Mouse (Mus musculus) left cerebral cortex, postnatal 14 days (tissue): ENCODE measurements around the gene Slc25a40. TPM values are rescaled to one million over a fixed set of nuclear protein-coding genes. Genes with fewer than 3 reads are reported as not detected.

Source experiments
- DNase-seq, 2 experiments: peaks; one replicate each; pipeline ENCODE4 v3.0.0; 2021 to 2022; ENCODE audit warnings: low spot score in 2 of 2, mixed read lengths in 1 of 2
- intact Hi-C: fragments of 180-260 bp; cut with DNase I; formaldehyde crosslinking; loops from one replicate; pipeline ENCODE4 v1.15.1; 2025
- long read RNA-seq, 2 experiments: library from polyadenylated mRNA; stranded (forward); transcript quantifications; one replicate each; pipeline ENCODE4 v2.0.0; 2021
- total RNA-seq, 2 experiments: library from RNA; stranded (reverse); gene quantifications; 2 replicates each; pipeline ENCODE4 v1.2.3; 2021

The Slc25a40 gene
- 1 to 10 TPM; 8.6 to 8.9 TPM for total RNA-seq
- long read RNA-seq, experiment 1, transcript Slc25a40-201 (12 exons, 2,784 nt), result major isoform, 6 of 16 reads
- long read RNA-seq, experiment 1, partial matches to known transcripts, result 1 of 16 reads
- long read RNA-seq, experiment 1, other reads (novel, unspliced or antisense), result 7 of 16 reads
- long read RNA-seq, experiment 2, partial matches to known transcripts, result 0 of 9 reads
- long read RNA-seq, experiment 2, other reads (novel, unspliced or antisense), result 3 of 9 reads

DNA sequence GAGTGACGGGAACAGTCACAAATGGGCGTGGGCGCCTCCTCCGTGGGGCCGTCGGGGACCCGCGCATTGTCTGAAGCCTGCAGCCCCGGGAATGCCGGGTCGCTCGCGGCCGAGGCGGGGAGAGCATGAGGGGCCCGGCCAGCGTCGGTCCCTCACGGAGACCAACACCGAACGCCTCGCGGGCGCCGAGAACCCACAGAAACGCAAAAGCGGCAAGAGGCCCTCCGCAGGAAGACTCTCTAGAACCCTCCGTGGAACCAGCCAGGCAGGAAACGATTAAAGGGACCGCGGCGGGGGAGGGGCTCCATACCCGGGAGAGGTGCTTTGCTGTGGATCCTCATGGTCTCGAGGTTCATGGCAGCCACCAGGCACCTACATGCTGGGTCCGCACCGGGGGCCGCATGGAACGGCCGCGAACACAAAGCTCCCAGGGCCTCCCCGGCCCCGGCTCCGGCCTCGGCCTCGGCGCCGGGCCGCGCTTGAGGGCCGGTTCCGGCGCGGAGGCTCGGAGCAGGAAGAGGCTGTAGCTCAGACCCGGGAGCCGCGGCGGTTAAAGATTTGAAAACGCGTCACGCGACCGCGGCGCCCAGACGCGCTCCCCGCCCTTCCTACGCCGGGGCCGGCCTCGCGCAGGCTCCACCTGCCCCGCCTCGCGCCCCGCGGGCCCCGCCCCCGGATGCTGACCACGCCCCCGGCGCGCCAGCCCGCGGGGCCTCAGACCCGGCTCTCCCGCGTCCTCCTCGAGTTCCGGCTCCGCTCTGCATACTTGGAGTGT lies at the start of gene Slc25a40, which contains the start of gene Dbf4:
Gene Slc25a40, plus strand, starts transcription at position 694 of the 775 bp plus-strand sequence.
Gene Dbf4, minus strand, starts transcription at position 560 of the 775 bp plus-strand sequence.
- intact Hi-C loops, result no loop called here
- peak; percentile 85 to 91 for DNase-seq

- no peak for DNase-seq
- intact Hi-C loops, result no loop called here
Measured at GRCm38 (mm10) chr5:8373415-8373814, 49.2 kb upstream of the Slc25a40 start.

GRCm38 (mm10) chr5:8374297-8374906 lies 48.2 kb upstream of the Slc25a40 start:
- DNase-seq, result no peak
- intact Hi-C loops, result no loop called here

DNA sequence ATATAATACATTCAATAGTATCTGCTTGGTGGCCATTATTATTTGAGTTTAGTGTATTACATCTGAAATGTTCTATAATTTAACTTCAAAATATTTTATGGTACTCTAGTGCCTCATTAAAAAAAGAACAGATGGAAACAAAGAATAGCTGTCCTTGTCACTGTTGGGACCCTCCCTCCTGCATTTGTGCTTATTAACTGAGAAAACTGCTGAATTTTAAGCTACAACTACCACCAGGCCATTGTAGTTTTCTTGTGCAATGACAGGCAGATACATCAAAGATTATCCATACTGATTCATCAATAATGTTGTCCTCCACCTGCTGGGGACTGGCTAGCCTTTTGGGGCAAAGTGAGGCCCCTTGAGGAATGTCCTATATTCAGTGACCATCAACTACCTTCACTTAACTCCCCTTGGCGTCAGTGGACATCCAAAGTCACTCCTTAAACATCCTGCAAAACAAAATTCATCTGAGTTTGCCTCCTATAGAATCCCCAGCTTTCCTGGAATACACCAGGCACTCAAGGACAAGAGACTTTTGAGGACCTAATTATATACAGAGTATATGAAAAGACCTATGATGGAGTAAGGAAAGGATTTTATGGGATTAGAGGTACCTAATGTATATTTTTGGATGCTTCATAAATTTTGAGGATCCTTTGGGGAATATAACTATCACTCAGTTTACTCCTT lies 28.6 kb upstream of the Slc25a40 start:
- intact Hi-C loops, result no loop called here
- DNase-seq, result no peak

GRCm38 (mm10) chr5:8397587-8398249 lies 24.9 kb upstream of the Slc25a40 start:
- peak in 1 of 2 experiments; percentile 8 for DNase-seq
- intact Hi-C loops, result no loop called here

DNA sequence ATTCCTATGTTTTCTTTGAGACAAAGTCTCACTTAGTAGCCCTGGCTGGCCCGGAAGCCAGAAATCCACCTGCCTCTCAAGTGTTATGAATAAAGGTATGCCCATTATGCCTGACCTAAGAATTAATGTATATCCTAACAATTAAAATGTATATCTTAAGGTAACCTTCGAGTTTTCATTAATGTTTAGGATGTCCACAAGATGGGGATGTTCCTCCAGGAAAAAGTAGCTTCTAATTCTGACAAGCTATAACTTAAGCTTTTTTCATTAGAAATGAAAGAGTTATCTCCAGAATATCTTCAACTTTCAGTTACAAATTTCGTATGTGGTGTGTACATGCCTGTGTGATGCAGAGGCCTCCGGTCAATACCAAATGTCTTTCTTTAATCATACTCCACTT lies 13.9 kb upstream of the Slc25a40 start:
- intact Hi-C loops, result no loop called here
- no peak for DNase-seq

DNA sequence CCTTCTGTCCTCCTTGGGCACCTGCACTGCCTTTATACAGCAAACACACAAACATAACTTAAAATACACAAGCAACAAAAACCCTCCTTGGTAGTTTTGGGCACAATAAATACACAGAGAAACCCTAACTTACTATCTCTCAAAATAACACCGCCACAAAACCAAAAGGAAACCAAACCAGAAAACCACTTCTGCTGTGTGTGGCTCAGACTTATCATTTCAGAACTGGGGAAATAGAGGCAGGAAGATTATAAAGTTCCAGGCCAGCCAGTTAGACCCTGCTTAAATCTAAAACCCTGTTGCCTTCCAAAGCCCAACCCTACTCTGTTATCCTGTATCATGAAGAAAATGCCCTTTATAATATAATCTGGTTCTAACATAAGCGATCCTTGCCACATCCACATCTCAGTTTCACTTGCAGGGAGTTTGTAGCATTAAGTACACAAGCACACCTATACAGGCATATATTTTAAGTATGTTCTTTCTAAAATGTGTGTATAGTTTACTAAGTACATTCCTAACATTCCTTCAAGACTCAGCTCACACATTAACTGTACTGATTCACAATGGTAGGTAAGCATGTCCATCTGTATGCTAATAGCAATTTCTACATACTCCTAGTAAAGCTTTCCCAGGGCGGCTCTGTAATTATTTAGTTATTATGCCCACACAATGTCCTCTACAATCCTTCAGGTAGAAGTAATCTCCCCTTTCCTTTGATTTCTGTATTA lies 5.8 kb upstream of the Slc25a40 start:
- no peak for DNase-seq
- intact Hi-C loops, result no loop called here

- DNase-seq, result no peak
- intact Hi-C loops, result no loop called here
Measured at GRCm38 (mm10) chr5:8417443-8417842, 5.2 kb upstream of the Slc25a40 start.

DNA sequence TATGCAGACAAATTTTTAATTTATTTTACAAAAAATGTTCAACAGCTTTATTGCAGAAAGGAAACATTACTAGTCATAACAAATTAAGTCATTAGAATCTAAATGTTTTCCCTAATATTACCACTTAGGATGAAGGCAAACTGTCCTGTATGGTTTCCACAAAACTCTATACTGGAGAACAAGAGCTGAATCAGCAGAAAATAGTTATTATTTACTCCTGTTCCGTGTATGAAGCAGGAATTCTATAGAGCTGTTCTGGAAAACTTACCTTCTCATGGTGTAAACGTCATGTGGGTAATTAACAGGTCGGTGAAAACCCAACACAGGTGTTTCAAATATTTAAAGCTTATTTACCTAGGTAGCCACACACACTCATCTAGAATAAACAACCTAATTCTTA lies 1.2 kb upstream of the Slc25a40 start:
- DNase-seq, result no peak
- intact Hi-C loops, result no loop called here

DNA sequence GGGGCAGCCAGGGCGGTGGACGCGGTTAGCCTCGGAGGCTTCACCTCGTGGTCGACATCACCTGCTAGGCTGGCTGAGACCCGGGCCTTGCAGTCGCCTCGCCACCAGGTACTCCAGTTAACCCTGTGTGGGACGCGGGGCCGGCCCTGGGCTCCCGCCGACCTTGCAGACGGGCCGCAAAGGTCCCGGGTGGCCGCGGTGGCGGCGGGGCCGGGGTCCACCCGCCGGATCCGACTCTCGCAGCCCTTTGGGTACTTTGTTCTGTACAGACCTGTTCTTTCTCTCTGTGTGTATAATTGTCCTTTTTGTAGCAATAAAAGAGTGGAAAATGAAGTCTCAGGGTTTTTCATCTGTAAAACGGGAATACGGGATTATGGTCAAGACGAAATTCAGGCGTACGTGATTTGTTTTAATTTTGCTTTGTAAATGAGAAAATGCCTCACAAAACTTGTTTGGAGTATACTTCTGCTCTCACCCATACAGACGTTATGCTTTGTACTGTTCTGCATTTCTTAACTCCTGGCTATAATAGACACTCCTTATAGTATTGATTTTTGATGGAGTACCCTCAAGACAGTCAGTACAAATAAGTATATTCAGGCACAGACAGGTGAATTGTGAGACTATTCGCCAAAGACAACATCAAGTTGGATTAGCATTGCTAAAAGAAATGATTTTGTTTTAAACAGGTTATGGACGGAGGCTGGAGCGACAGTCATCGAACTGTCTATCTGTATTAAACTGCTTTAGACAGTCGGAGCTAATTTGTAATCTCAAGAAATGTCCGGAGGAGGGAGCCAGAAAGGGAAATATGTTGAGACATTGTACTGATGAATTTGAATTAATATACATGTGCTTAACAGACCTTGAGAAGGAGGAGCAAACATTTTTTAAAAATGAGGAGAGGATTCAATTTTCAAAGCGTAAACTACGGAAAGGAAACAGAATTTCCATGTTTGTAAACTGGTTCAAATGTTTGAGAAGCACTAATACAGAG lies 580 bp downstream of the Slc25a40 start:
- no peak for DNase-seq
- intact Hi-C loops, result no loop called here

DNA sequence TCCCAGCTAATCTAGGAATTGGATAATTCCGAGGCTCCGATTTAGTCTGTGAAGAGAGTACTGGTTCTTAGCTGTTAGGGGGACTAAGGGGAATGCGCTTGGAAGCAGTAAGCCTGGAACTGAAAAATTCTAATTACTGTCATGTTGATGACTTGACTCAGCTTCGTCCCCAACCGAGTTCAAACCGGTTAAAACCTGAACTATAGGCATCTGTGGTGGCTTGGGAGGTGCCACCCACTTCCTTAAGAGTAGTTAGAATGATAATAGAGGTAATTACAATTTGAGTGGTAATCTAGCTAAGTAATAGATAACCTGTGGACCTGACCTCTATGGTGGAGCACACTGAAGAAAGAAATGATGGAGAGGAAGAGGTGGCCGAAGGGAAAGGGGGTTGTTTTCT lies 1.5 kb downstream of the Slc25a40 start:
- intact Hi-C loops, result no loop called here
- no peak for DNase-seq

GRCm38 (mm10) chr5:8425899-8426298 lies 3.2 kb downstream of the Slc25a40 start:
- intact Hi-C loops, result no loop called here
- no peak for DNase-seq

DNA sequence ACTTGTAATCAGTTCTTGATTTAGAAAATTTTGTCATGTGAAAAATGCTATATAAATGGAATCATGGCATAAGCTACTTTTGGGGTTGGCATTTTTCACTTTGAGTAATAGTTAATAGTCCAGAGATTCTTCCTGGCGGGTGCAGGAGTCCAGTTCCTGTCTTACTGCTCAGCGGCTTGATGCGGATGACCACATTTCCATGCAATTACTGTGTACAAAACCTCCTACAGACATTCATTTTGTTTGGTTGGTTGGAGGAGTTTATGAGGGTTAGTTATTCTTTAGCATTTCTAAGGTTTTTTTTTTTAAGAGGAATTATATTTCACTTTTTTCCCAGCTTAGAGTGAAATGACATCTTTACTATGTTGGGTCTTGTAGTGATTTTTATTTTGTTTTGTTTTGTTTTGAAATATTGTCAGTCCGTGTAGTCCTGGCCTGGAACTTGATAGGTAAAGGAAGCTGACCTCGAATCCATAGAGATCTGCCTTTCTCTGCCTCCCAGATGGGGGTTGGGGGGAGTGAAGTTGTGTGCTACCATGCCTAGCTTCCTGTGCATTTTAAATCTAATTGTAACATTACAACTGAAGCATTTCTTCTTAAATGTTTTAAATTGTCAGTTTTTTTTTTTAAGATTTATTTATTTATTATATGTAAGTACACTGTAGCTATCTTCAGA lies 15.0 kb downstream of the Slc25a40 start:
- intact Hi-C loops, result no loop called here
- DNase-seq, result no peak

- no peak for DNase-seq
- intact Hi-C loops, result no loop called here
Measured at GRCm38 (mm10) chr5:8439095-8439494, 16.4 kb downstream of the Slc25a40 start.

GRCm38 (mm10) chr5:8455565-8455964 lies 32.9 kb downstream of the Slc25a40 start:
- intact Hi-C loops, result no loop called here
- no peak for DNase-seq

DNA sequence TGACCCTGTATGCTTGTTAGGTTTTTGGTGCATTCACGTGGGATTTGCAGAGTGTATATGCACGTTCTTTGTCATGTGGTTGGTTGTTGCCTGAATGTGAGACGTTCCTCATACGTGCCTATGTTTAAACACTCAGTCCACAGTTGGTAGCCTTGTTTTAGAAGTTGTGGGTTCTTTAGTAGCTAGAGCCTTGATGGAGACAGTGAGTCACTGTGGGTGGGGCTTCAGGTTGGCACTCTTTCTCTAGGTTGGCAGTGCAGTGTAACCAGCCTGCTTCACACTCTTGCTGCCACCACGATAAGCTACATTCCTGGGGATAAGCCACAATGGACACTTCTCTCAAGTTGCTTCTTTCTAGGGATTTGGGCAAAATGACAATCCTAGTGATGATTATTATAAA lies 33.9 kb downstream of the Slc25a40 start:
- intact Hi-C loops, result no loop called here
- DNase-seq, result no peak

GRCm38 (mm10) chr5:8487989-8488700 lies 65.5 kb downstream of the Slc25a40 start:
- no peak for DNase-seq
- intact Hi-C loops, result no loop called here
